Mouse (Mus musculus) forebrain, embryonic 13.5 days (tissue): ENCODE measurements around the gene Mgat4b. TPM values are rescaled to one million over a fixed set of nuclear protein-coding genes. Genes with fewer than 3 reads are reported as not detected.
"Not testable (repeated sequence)": the region's sequence is repeated elsewhere in the genome, so short reads cannot be mapped to it uniquely, and the experiment has no call there.

Source experiments
- ATAC-seq: fragments of 200-750 bp; cut with Nextera tagmentation; 2 replicates; pipeline ENCODE4 v1.8.0; 2017
- H3K27ac ChIP-seq: fragments of 300-500 bp; sonication (generic); 2 replicates; pipeline ENCODE4 v1.5.1; 2015; ENCODE audit warnings: inconsistent platforms, mild to moderate bottlenecking, moderate library complexity
- H3K27me3 ChIP-seq: fragments of 300-500 bp; sonication (generic); 2 replicates; pipeline ENCODE4 v1.6.1; 2015; ENCODE audit warnings: mild to moderate bottlenecking, inconsistent platforms
- H3K36me3 ChIP-seq: fragments of 300-500 bp; sonication (generic); 2 replicates; pipeline ENCODE4 v1.6.1; 2015; ENCODE audit warnings: mild to moderate bottlenecking, inconsistent platforms; ENCODE audit not compliant: poor library complexity, severe bottlenecking
- H3K4me1 ChIP-seq: fragments of 300-500 bp; sonication (generic); 2 replicates; pipeline ENCODE4 v1.6.1; 2015; ENCODE audit warnings: inconsistent platforms
- H3K4me2 ChIP-seq: fragments of 300-500 bp; sonication (generic); 2 replicates; pipeline ENCODE4 v1.6.1; 2015; ENCODE audit warnings: inconsistent platforms, mild to moderate bottlenecking, moderate library complexity
- H3K4me3 ChIP-seq: fragments of 300-500 bp; sonication (generic); 2 replicates; pipeline ENCODE4 v1.5.1; 2015; ENCODE audit warnings: mild to moderate bottlenecking, inconsistent platforms
- H3K9ac ChIP-seq: fragments of 300-500 bp; sonication (generic); 2 replicates; pipeline ENCODE4 v1.6.1; 2015; ENCODE audit warnings: mild to moderate bottlenecking, inconsistent platforms
- H3K9me3 ChIP-seq: fragments of 300-500 bp; sonication (generic); replicated peaks from 2 replicates; pipeline ENCODE4 v1.6.1; 2016; ENCODE audit warnings: inconsistent platforms
- WGBS: fragments of 180-500 bp; shearing (Covaris S2); methylation state at CpG from one replicate; pipeline ENCODE4 v1.1.7; 2015; 5-methylcytosine and 5-hydroxymethylcytosine counted together
- polyA plus RNA-seq: library from polyadenylated mRNA; unstranded; fragments of >200 nt; fragmentation: Nextera tagmentation; extraction: Ambion mirVana; gene quantifications from 2 replicates; pipeline ENCODE4 v1.2.1, GENCODE M21; 2015

Gene Mgat4b
- 10.1 and 12.9 TPM in 2 replicates for polyA plus RNA-seq

GRCm38 (mm10) chr11:50210505-50211151 lies at the start of gene Mgat4b, which contains the start of gene Sqstm1:
Gene Mgat4b (plus strand): TSS chr11:50210890.
Gene Sqstm1 (minus strand): TSS chr11:50210827.
- Histone ChIP-seq H3K4me3 (peak within 1 kb of the TSS; percentile 93), H3K4me2 (peak within 1 kb of the TSS; percentile 68), H3K4me1 (peaks cover 24% of the 10 kb centered on the region), H3K9ac (peak within 1 kb of the TSS; percentile 91), H3K27me3 (no peaks in the 10 kb centered on the region), H3K36me3 (peaks cover 24% of the 10 kb centered on the region), H3K27ac (peak within 1 kb of the TSS; percentile 97), H3K9me3 (no peaks in the 10 kb centered on the region)
- ATAC-seq = peak; percentile 79
- 1% methylated on average over 48 of the region's 48 CpGs for WGBS

DNA sequence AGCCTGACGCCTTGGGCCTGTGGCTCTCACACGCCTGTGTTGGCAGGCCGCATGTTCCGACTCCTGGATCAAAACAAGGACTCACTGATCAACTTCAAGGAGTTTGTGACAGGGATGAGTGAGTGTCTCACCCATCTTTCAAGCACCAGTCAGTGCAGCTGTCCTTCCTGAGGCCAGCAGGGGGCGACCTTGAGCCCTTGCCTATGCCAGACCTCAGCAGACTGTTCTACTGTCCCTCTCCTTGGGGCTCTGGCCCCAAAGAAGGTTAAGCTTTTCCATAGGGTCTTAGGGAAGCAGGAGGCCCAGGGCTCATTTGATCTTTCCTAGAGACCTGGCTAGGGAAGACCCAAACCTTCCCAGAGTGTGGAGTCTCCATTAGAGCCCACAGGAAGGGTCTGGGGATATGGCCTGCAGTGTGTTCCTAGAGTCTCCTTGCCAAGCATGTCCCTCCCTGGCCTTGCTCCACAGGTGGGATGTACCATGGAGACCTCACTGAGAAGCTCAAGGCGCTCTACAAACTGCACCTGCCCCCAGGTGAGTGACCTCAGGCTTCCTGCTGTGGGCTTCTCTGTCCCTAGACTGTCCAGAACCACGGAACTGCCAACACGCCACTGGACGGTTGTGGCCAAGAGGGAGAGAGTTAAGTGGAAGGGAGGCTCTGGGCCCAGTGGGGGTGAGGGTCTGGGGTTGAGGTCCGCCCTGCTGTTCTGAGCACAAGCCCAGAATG lies 48.9 kb upstream of the Mgat4b start:
- WGBS = 66% methylated on average over 10 of the region's 10 CpGs
- Histone ChIP-seq H3K27me3 (no peaks in the 10 kb centered on the region), H3K9ac (no peak overlapping the region), H3K4me2 (no peak overlapping the region), H3K9me3 (no peaks in the 10 kb centered on the region), H3K36me3 (peaks cover 90% of the 10 kb centered on the region), H3K27ac (no peak overlapping the region), H3K4me3 (no peak overlapping the region), H3K4me1 (no peaks in the 10 kb centered on the region)
- peak; percentile 50; the same call in 1 of the 2 replicates for ATAC-seq

DNA sequence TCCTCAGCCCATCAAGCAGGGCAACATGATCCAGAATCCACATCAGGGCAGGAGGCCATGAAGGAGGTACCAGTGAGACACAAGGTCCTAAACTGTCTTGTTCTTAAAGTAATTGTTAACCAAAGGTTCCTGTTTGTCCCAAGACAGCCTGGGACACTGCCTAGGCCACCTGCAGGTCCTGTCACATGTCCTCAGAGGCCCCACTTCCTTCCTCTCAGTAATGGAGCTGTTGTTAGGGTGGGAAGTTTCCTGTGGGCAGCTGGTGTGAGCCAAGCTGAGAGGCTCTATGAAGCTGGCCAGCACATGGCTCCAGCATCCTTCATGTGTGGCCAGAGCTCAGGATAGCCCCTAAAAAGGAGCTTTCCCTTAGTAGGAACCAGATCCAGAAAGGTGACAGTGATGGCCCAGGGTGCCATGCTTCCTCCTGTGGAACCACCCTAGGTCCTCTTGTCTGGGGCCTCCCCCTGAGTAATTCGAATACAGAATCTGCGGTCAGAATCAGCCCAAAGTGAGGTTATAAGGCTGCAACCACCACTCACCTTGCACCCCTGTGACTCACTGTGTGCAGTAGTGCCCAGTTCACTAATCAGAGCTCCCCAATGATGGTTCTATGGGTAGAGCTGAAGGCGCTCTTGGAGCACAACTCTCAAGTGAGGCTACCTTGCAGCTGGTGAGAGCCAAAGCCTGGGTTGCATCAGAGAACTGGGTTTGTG lies 48.2 kb upstream of the Mgat4b start:
- Histone ChIP-seq H3K4me3 (no peak overlapping the region), H3K4me1 (no peaks in the 10 kb centered on the region), H3K27me3 (no peaks in the 10 kb centered on the region), H3K9me3 (no peaks in the 10 kb centered on the region), H3K4me2 (no peak overlapping the region), H3K27ac (no peak overlapping the region), H3K9ac (no peak overlapping the region), H3K36me3 (peaks cover 86% of the 10 kb centered on the region)
- 97% methylated on average over 3 of the region's 3 CpGs for WGBS
- no peak for ATAC-seq

DNA sequence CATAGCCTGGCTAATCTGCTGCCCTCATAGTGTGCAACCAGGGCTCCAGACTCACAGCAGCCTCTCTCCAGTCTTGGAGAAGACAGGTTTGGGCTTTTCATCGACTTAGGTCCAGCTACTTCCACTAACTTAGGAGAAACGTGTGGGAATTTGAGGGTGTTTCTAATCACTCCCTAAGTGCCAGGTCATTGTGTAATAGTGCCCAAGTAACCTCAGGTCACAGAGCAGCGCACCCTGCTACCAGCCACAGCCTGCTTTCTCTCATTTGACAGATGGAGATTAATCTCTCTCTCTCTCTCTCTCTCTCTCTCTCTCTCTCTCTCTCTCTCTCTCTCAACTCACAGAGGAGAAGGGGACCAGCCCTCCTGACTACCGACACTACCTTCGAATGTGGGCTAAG lies 42.3 kb upstream of the Mgat4b start:
- H3K27ac ChIP-seq = no peak overlapping the region
- no peak overlapping the region for H3K4me3 ChIP-seq
- H3K4me1 ChIP-seq = no peaks in the 10 kb centered on the region
- no peak for ATAC-seq
- H3K36me3 ChIP-seq = peaks cover 73% of the 10 kb centered on the region
- no peaks in the 10 kb centered on the region for H3K9me3 ChIP-seq
- H3K27me3 ChIP-seq = no peaks in the 10 kb centered on the region
- H3K9ac ChIP-seq = no peak overlapping the region
- no peak overlapping the region for H3K4me2 ChIP-seq
- WGBS = 94% methylated on average over 5 of the region's 5 CpGs

DNA sequence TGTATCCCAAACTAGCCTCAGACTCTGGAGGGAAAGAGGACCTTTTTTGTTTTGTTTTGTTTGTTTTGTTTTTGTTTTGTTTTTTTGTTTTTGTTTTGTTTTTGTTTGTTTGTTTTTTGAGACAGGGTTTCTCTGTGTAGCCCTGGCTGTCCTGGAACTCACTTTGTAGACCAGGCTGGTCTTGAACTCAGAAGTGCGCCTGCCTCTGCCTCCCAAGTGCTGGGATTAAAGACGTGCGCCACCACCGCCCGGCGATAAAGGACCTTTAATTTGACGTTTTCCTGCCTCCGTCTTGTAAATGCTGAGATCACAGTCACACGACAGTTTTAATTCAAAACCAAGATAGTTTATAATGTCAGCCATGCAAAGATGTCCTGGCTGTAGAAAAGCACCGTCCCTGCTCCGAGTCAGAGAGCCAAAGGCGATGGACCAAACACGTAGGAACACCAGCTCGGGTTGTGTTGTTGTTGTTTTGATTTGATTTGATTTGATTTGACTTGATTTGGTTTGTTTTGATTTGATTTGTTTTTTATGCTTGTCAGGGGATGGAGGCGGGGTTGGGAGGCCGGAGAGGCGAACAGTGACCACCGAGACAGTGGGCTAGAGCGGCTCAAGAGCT lies 36.5 kb upstream of the Mgat4b start, which contains the start of gene Mrnip:
TSS of gene Mrnip (plus strand) at position 334 of the 619 bp plus-strand sequence.
- H3K4me1 ChIP-seq = peaks cover 12% of the 10 kb centered on the region
- WGBS = 5% methylated on average over 19 of the region's 19 CpGs

DNA sequence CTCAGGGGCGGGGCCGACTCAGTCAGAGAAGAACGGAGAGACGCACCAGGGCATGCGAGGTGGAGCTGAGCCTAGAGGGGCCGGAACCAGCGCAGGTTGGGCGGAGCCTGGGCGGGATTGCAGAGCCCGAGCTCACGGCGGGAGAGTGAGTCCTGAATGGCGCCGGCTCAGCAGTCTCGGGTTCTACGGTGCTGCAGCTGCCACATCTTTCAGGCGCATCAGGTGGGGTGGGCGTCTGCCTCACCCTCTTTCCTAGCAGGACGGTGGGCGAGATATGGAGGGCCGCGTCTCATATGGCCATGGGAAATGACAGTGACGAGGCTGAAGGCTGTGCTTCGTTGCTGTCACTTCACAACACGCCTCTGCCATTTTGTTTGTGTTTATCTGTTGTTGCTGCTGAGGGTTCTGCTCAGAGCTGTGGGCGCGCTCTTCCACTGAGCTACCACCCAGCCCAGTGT lies 35.9 kb upstream of the Mgat4b start:
- H3K36me3 ChIP-seq = peaks cover 44% of the 10 kb centered on the region

More for the DNA sequence above, 36.5 kb upstream of the Mgat4b start, which contains the start of gene Mrnip:
- Histone ChIP-seq H3K4me2 (peak within 1 kb of the TSS; percentile 77), H3K4me3 (peak within 1 kb of the TSS; percentile 71), H3K36me3 (peaks cover 50% of the 10 kb centered on the region), H3K27ac (peak within 1 kb of the TSS; percentile 87), H3K9ac (peak within 1 kb of the TSS; percentile 86)
- not testable (repeated sequence) for H3K9me3 ChIP-seq, H3K27me3 ChIP-seq
- ATAC-seq = peak; percentile 3

GRCm38 (mm10) chr11:50176351-50176750 lies 34.3 kb upstream of the Mgat4b start:
- H3K4me2 ChIP-seq = no peak overlapping the region
- WGBS = 84% methylated on average over 3 of the region's 3 CpGs

More for the DNA sequence above, 35.9 kb upstream of the Mgat4b start:
- WGBS = under 1% methylated on average over 27 of the region's 27 CpGs
- peak overlapping the region; percentile 86 for H3K9ac ChIP-seq
- no peaks in the 10 kb centered on the region for H3K9me3 ChIP-seq
- H3K4me1 ChIP-seq = peaks cover 12% of the 10 kb centered on the region
- peak overlapping the region; percentile 71 for H3K4me3 ChIP-seq
- peak overlapping the region; percentile 87 for H3K27ac ChIP-seq
- peak; percentile 100 for ATAC-seq
- H3K27me3 ChIP-seq = no peaks in the 10 kb centered on the region
- peak overlapping the region; percentile 77 for H3K4me2 ChIP-seq

DNA sequence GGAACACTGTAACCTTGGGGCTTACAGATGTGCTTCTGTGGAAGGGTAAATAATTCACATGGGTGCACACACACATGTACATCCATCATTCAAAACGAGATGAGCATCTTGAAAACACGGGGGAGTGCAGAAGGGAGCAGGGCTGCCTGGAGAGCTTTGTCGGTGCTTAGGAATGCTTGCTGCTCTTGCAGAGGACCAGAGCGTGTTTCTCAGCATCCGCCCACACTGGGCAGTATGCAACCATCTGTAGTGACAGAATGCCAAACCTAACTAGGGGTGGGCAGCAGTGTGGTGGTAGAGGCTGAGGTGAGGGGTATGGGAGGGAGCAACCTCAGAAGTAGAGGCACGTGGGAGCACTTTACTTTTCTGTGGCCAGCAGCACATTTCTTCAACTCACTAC lies 33.6 kb upstream of the Mgat4b start:
- H3K9ac ChIP-seq = no peak overlapping the region
- H3K36me3 ChIP-seq = peaks cover 28% of the 10 kb centered on the region
- no peaks in the 10 kb centered on the region for H3K27me3 ChIP-seq
- WGBS = 86% methylated on average over 6 of the region's 6 CpGs
- H3K9me3 ChIP-seq = no peaks in the 10 kb centered on the region
- no peak overlapping the region for H3K27ac ChIP-seq
- ATAC-seq = no peak
- peaks cover 12% of the 10 kb centered on the region for H3K4me1 ChIP-seq
- no peak overlapping the region for H3K4me3 ChIP-seq
- no peak overlapping the region for H3K4me2 ChIP-seq

More at GRCm38 (mm10) chr11:50176351-50176750, 34.3 kb upstream of the Mgat4b start:
- H3K27ac ChIP-seq = no peak overlapping the region
- no peaks in the 10 kb centered on the region for H3K27me3 ChIP-seq
- peaks cover 31% of the 10 kb centered on the region for H3K36me3 ChIP-seq
- no peak for ATAC-seq
- H3K4me3 ChIP-seq = peak overlapping the region; percentile 3; the same call in 1 of the 2 replicates
- H3K9me3 ChIP-seq = no peaks in the 10 kb centered on the region
- no peak overlapping the region for H3K9ac ChIP-seq
- peaks cover 12% of the 10 kb centered on the region for H3K4me1 ChIP-seq

GRCm38 (mm10) chr11:50178532-50179488 lies 31.9 kb upstream of the Mgat4b start:
- Histone ChIP-seq H3K4me3 (no peak overlapping the region), H3K27me3 (no peaks in the 10 kb centered on the region), H3K4me2 (no peak overlapping the region), H3K9me3 (no peaks in the 10 kb centered on the region), H3K27ac (no peak overlapping the region), H3K4me1 (peaks cover 12% of the 10 kb centered on the region), H3K36me3 (peaks cover 39% of the 10 kb centered on the region), H3K9ac (no peak overlapping the region)
- WGBS = 86% methylated on average over 5 of the region's 5 CpGs
- ATAC-seq = no peak

GRCm38 (mm10) chr11:50180478-50181231 lies 30.0 kb upstream of the Mgat4b start:
- Histone ChIP-seq H3K36me3 (peaks cover 44% of the 10 kb centered on the region), H3K27ac (no peak overlapping the region)
- 84% methylated on average over 6 of the region's 6 CpGs for WGBS

More at GRCm38 (mm10) chr11:50180478-50181231, 30.0 kb upstream of the Mgat4b start:
- no peak for ATAC-seq
- Histone ChIP-seq H3K4me3 (no peak overlapping the region), H3K27me3 (no peaks in the 10 kb centered on the region), H3K4me2 (no peak overlapping the region), H3K9me3 (no peaks in the 10 kb centered on the region), H3K9ac (no peak overlapping the region), H3K4me1 (peaks cover 6% of the 10 kb centered on the region)
